Mouse (Mus musculus) forebrain, embryonic 11.5 days (tissue): ENCODE data around the gene Fbxw2. TPM values are rescaled to one million over a fixed set of nuclear protein-coding genes. Genes with fewer than 3 reads are reported as not detected.
A peak's percentile ranks its signal among the peaks of the same experiment; 100 is the strongest.
"Not testable (repeated sequence)": the region's sequence is repeated elsewhere in the genome, so short reads cannot be mapped to it uniquely, and the experiment has no call there.

Experiments used
- ATAC-seq: fragments of 200-750 bp; cut with Nextera tagmentation; replicated peaks from 2 replicates; pipeline ENCODE4 v1.8.0; 2017; ENCODE audit warnings: moderate TSS enrichment; ENCODE audit not compliant: low FRiP score
- DNase-seq: peaks from one replicate; pipeline ENCODE4 v3.0.0-alpha.2; 2017; ENCODE audit warnings: low spot score
- H3K27ac ChIP-seq: fragments of 300-500 bp; sonication (generic); 2 replicates; pipeline ENCODE4 v1.5.1; 2014; ENCODE audit warnings: low read depth, low read length
- H3K27me3 ChIP-seq: fragments of 300-500 bp; sonication (generic); 2 replicates; pipeline ENCODE4 v1.6.1; 2014; ENCODE audit warnings: mild to moderate bottlenecking, low read length, mixed read lengths; ENCODE audit not compliant: control insufficient read depth, insufficient read depth
- H3K36me3 ChIP-seq: fragments of 300-500 bp; sonication (generic); 2 replicates; pipeline ENCODE4 v1.6.1; 2014; ENCODE audit warnings: mild to moderate bottlenecking, low read length, moderate library complexity, mixed read lengths; ENCODE audit not compliant: control insufficient read depth, insufficient read depth
- H3K4me1 ChIP-seq: fragments of 300-500 bp; sonication (generic); replicated peaks from 2 replicates; pipeline ENCODE4 v1.6.1; 2014; ENCODE audit warnings: low read length, mixed read lengths; ENCODE audit not compliant: control insufficient read depth, insufficient read depth
- H3K4me2 ChIP-seq: fragments of 300-500 bp; sonication (generic); 2 replicates; pipeline ENCODE4 v1.6.1; 2014; ENCODE audit warnings: low read depth, mild to moderate bottlenecking, low read length, moderate library complexity, mixed read lengths; ENCODE audit not compliant: severe bottlenecking
- H3K4me3 ChIP-seq: fragments of 300-500 bp; sonication (generic); 2 replicates; pipeline ENCODE4 v1.5.1; 2014; ENCODE audit warnings: low read depth, low read length
- H3K9ac ChIP-seq: fragments of 300-500 bp; sonication (generic); 2 replicates; pipeline ENCODE4 v1.6.1; 2014; ENCODE audit warnings: low read length
- H3K9me3 ChIP-seq: fragments of 300-500 bp; sonication (generic); 2 replicates; pipeline ENCODE4 v1.6.1; 2016; ENCODE audit warnings: low read length, mixed read lengths; ENCODE audit not compliant: control insufficient read depth
- WGBS: fragments of 180-500 bp; shearing (Covaris S2); extraction: QIAGEN DNeasy Blood & Tissue Kit; methylation state at CpG from one replicate; pipeline ENCODE4 v1.1.7; 2014; 5-methylcytosine and 5-hydroxymethylcytosine counted together
- polyA plus RNA-seq: library from polyadenylated mRNA; unstranded; fragments of >200 nt; fragmentation: Nextera tagmentation; extraction: Ambion mirVana; gene quantifications from 2 replicates; pipeline ENCODE4 v1.2.1, GENCODE M21; 2014

Gene Fbxw2
- polyA plus RNA-seq, 1 experiment from 2014 or later: 81.2 TPM

DNA sequence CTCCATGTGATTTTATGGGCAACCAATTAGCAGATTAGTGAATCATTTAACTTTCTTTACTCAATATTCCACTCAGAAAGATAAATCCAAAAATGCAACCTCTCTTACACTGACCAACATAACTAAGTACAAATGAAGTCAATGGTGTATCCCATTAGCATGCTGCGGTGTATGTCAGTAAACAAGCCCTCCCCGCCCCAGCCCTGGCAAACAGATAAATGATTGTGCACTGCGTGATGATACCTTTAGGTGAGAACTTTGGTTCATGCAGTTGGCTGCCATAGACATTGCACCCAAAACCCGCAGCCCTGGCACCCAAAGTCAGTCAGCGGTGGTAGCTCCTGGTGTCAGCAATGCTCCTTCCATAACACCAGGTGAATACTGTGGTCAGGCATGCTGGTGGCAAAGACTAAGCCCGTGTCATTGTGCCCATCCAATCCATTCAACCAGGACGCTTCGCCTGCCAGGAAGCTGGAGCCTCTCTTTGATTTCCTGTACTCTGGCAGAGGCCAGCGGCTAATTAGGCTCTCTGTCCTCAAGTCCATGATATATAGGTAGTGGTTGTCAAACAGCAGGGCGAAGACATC, 20.7 kb downstream of the Fbxw2 start:
- WGBS: 93% methylated on average over 10 of the region's 10 CpGs
- Histone ChIP-seq H3K9ac (no peak overlapping the region), H3K4me3 (no peak overlapping the region), H3K36me3 (no peaks in the 10 kb centered on the region), H3K4me1 (peaks cover 6% of the 10 kb centered on the region; the same call in 1 of the 2 replicates), H3K27ac (no peak overlapping the region), H3K4me2 (no peak overlapping the region), H3K9me3 (no peaks in the 10 kb centered on the region), H3K27me3 (no peaks in the 10 kb centered on the region)
- ATAC-seq (no peak), DNase-seq (no peak)

DNA sequence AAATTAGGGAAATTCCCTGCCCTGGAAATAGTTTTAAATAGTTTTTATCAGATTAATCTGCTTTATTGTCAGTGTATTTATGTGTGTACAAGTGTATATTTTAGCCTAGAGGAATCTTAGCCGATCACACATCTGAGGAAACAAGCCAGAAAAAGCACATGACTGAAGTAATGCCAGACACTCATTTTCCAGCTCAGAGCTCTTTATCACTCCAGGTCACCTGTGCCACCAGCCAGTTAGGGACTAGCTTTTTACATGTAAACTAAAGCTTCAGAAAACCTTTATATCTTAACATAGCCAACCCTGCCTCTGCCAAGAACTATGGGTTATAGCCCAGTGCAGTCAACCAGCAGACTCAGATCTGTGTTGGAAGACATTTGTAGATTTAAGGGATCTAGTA, 21.3 kb downstream of the Fbxw2 start:
- no peak overlapping the region for H3K4me2 ChIP-seq
- ATAC-seq (no peak), DNase-seq (no peak)
- no peaks in the 10 kb centered on the region for H3K27me3 ChIP-seq
- no peaks in the 10 kb centered on the region for H3K9me3 ChIP-seq
- no peaks in the 10 kb centered on the region for H3K36me3 ChIP-seq
- 95% methylated on average over 1 of the region's 1 CpGs for WGBS
- no peak overlapping the region for H3K27ac ChIP-seq
- no peak overlapping the region for H3K9ac ChIP-seq
- H3K4me1 ChIP-seq: peaks cover 6% of the 10 kb centered on the region; the same call in 1 of the 2 replicates
- H3K4me3 ChIP-seq: no peak overlapping the region

DNA sequence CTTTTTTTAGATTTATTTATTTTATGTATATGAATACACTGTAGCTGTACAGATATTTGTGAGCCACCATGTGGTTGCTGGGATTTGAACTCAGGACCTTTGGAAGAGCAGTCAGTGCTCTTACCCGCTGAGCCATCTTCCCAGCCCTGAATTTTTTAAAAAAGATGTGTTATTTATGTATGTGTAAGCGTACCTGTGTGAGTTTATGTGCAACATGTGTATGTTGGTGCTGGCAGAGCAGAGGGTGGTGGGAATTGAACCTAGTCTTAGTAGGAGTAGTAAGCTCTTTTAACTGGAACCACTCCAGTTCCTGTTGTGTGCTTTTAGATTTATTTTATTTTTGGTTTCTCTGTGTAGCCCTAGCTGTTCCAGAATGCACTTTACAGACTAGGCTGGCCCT, 21.9 kb downstream of the Fbxw2 start:
- Histone ChIP-seq H3K4me1 (peaks cover 6% of the 10 kb centered on the region; the same call in 1 of the 2 replicates), H3K4me3 (no peak overlapping the region), H3K4me2 (no peak overlapping the region), H3K27ac (no peak overlapping the region), H3K9me3 (no peaks in the 10 kb centered on the region), H3K36me3 (no peaks in the 10 kb centered on the region), H3K9ac (no peak overlapping the region), H3K27me3 (no peaks in the 10 kb centered on the region)
- DNase-seq: no peak
- WGBS: 92% methylated on average over 2 of the region's 2 CpGs
- ATAC-seq: no peak

GRCm38 (mm10) chr2:34803746-34804145, 22.4 kb downstream of the Fbxw2 start:
- H3K9me3 ChIP-seq: no peaks in the 10 kb centered on the region
- no peak overlapping the region for H3K27ac ChIP-seq
- ATAC-seq: no peak
- H3K9ac ChIP-seq: no peak overlapping the region
- H3K4me2 ChIP-seq: peak overlapping the region; percentile 32; the same call in 1 of the 2 replicates
- DNase-seq: no peak
- H3K36me3 ChIP-seq: no peaks in the 10 kb centered on the region
- 76% methylated on average over 3 of the region's 3 CpGs for WGBS
- no peak overlapping the region for H3K4me3 ChIP-seq
- H3K27me3 ChIP-seq: no peaks in the 10 kb centered on the region
- peaks cover 6% of the 10 kb centered on the region; the same call in 1 of the 2 replicates for H3K4me1 ChIP-seq

GRCm38 (mm10) chr2:34802565-34803245, 23.4 kb downstream of the Fbxw2 start:
- not testable (repeated sequence) for H3K4me1 ChIP-seq, H3K9me3 ChIP-seq, H3K27me3 ChIP-seq, DNase-seq, H3K36me3 ChIP-seq
- H3K9ac ChIP-seq: peak overlapping the region; percentile 72
- ATAC-seq: peak; percentile 57; the same call in 1 of the 2 replicates
- peak overlapping the region; percentile 68; the same call in 1 of the 2 replicates for H3K27ac ChIP-seq
- peak overlapping the region; percentile 60 for H3K4me3 ChIP-seq
- under 1% methylated on average over 32 of the region's 32 CpGs for WGBS
- peak overlapping the region; percentile 53 for H3K4me2 ChIP-seq

- no peaks in the 10 kb centered on the region for H3K36me3 ChIP-seq
- H3K4me1 ChIP-seq: peaks cover 6% of the 10 kb centered on the region; the same call in 1 of the 2 replicates
- ATAC-seq (peak; percentile 96), DNase-seq (peak; percentile 99)
- peak overlapping the region; percentile 60 for H3K4me3 ChIP-seq
- peak overlapping the region; percentile 68; the same call in 1 of the 2 replicates for H3K27ac ChIP-seq
- no peaks in the 10 kb centered on the region for H3K27me3 ChIP-seq
- peak overlapping the region; percentile 35 for H3K4me2 ChIP-seq
- no peaks in the 10 kb centered on the region for H3K9me3 ChIP-seq
- WGBS: 4% methylated on average over 39 of the region's 39 CpGs
- peak overlapping the region; percentile 72 for H3K9ac ChIP-seq
Measured at GRCm38 (mm10) chr2:34801516-34802482, 24.3 kb downstream of the Fbxw2 start.

DNA sequence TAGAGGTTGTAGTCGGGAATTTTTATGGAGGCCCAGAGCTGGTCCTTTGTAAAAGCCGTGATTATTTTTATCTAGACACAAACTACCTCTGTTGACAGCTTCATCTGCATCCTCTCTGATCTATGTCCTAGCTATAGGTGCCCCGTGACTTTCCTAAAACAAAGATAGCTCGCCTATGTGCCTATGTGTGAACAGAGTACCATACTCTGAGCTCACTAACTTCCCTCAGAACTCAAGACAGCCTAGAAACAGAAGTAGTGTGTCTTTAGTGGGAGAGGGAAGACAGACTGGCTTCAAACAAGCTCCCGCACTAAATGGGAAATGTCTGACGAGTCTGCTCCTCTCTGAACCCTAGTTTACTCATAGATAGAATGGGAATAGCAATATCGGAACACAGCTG, 25.7 kb downstream of the Fbxw2 start:
- Histone ChIP-seq H3K9me3 (no peaks in the 10 kb centered on the region), H3K9ac (no peak overlapping the region), H3K27me3 (no peaks in the 10 kb centered on the region), H3K36me3 (no peaks in the 10 kb centered on the region), H3K4me1 (peaks cover 6% of the 10 kb centered on the region; the same call in 1 of the 2 replicates), H3K4me3 (no peak overlapping the region), H3K27ac (no peak overlapping the region), H3K4me2 (peak overlapping the region; percentile 73)
- no peak for ATAC-seq
- WGBS: 82% methylated on average over 7 of the region's 7 CpGs
- no peak for DNase-seq
